Mouse (Mus musculus): ENCODE data around the gene AC124502.3. TPM values are rescaled to one million over a fixed set of nuclear protein-coding genes. Genes with fewer than 3 reads are reported as not detected.

Gene AC124502.3
- polyA plus RNA-seq, 1 experiment, result 2.2 TPM

DNA sequence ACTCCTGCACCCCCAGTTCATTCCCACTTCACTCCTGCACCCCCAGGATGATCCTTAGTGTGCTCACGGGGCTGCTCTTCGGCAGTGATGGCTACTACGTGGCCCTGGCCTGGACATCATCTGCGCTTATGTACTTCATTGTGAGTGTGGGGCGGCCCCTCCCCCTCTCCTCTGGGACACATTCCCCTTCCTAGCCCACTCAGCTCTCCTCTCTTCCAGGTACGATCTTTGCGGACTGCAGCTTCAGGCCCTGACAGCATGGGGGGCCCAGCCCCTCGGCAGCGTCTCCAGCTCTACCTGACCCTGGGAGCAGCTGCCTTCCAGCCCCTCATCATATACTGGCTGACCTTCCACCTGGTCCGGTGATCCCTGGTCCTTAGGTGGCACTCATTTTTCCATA, 53.4 kb downstream of the AC124502.3 start:
- TF ChIP-seq CTCF (IDR thresholded peaks at IDR 0.05; ENCODE audit: low read depth, low read length) (no peak), POLR2A (IDR thresholded peaks at IDR 0.05; ENCODE audit: borderline replicate concordance, low read depth, low read length) (no peak)
- Histone ChIP-seq H3K4me1 (ENCODE audit: control insufficient read depth, insufficient read depth, low read length) (peaks cover 16% of the 10 kb centered on the region), H3K27ac (ENCODE audit: insufficient read depth, low read depth, low read length) (no peak overlapping the region), H3K4me3 (ENCODE audit: insufficient read depth, low read length) (no peak overlapping the region)

- Histone ChIP-seq H3K27ac (ENCODE audit: insufficient read depth, low read depth, low read length) (no peak overlapping the region), H3K4me1 (ENCODE audit: control insufficient read depth, insufficient read depth, low read length) (peaks cover 10% of the 10 kb centered on the region), H3K4me3 (ENCODE audit: insufficient read depth, low read length) (no peak overlapping the region)
- no peak for TF ChIP-seq POLR2A (IDR thresholded peaks at IDR 0.05; ENCODE audit: borderline replicate concordance, low read depth, low read length)
- no peak for TF ChIP-seq CTCF (IDR thresholded peaks at IDR 0.05; ENCODE audit: low read depth, low read length)
Measured at GRCm38 (mm10) chr19:5093481-5094242, 55.0 kb downstream of the AC124502.3 start.

DNA sequence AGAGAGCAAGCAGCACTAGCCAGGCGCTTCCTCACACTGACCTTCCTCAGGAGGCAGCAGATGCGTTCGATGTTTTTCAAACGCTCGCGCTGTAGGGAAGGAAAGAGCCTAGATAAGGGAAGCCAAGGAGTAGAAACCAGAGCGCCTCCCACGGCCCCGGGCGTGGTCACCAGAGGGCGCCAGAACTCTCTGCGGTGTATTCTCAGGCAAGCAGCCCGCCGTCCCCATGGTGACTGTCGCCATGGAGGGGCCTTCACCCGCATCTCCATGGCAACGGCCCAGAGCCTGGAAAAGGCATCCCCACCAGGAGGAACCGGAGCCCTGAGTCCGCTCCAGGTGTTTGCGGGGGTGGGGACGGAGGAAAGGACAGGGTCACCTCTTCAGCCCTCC, 55.5 kb downstream of the AC124502.3 start:
- H3K4me3 ChIP-seq (ENCODE audit: insufficient read depth, low read length), result no peak overlapping the region
- H3K4me1 ChIP-seq (ENCODE audit: control insufficient read depth, insufficient read depth, low read length), result peaks cover 8% of the 10 kb centered on the region
- H3K27ac ChIP-seq (ENCODE audit: insufficient read depth, low read depth, low read length), result no peak overlapping the region
- TF ChIP-seq CTCF (IDR thresholded peaks at IDR 0.05; ENCODE audit: low read depth, low read length), result peak; percentile 55; the same call in 1 of the 2 replicates
- TF ChIP-seq POLR2A (IDR thresholded peaks at IDR 0.05; ENCODE audit: borderline replicate concordance, low read depth, low read length), result no peak

DNA sequence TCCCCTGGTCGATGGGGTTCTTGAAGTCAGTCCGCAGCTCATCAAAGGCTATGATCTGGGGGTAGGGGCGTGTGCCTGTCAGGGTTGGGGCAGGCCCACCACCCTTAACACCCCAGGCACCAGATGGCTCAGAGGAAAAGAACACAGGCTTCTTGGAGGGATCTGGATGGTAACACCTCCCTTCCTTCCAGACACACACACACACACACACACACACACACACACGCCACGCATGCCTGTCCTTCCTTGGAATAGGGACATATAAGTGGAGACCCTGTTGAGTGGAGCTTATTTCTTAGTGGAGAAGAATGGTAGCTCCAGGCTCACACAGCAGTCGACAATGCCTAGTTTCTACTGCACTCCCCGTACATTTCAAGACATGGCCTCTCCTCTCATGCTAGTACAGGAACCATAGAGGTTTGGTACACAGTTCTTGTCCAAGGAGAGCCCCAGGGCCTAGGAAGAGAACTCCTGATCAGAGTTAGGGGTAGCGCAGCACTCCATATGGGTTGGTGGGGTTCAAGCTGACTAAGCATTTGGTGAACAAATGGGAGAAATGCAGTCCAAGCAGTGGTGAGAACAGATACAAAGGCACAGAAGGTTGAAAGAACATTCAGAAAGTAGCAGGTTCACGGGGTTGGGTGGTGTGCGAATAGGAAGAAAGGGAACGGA, 56.2 kb downstream of the AC124502.3 start:
- H3K4me1 ChIP-seq (ENCODE audit: control insufficient read depth, insufficient read depth, low read length), result peaks cover 6% of the 10 kb centered on the region
- TF ChIP-seq POLR2A (IDR thresholded peaks at IDR 0.05; ENCODE audit: borderline replicate concordance, low read depth, low read length) (no peak), CTCF (IDR thresholded peaks at IDR 0.05; ENCODE audit: low read depth, low read length) (no peak)

GRCm38 (mm10) chr19:5095887-5096474, 57.3 kb downstream of the AC124502.3 start:
- no peak overlapping the region for H3K4me3 ChIP-seq (ENCODE audit: insufficient read depth, low read length)
- TF ChIP-seq CTCF (IDR thresholded peaks at IDR 0.05; ENCODE audit: low read depth, low read length) (no peak), POLR2A (IDR thresholded peaks at IDR 0.05; ENCODE audit: borderline replicate concordance, low read depth, low read length) (no peak)
- peaks cover 6% of the 10 kb centered on the region for H3K4me1 ChIP-seq (ENCODE audit: control insufficient read depth, insufficient read depth, low read length)
- H3K27ac ChIP-seq (ENCODE audit: insufficient read depth, low read depth, low read length), result no peak overlapping the region

More for the DNA sequence above, 56.2 kb downstream of the AC124502.3 start:
- H3K4me3 ChIP-seq (ENCODE audit: insufficient read depth, low read length), result no peak overlapping the region
- no peak overlapping the region for H3K27ac ChIP-seq (ENCODE audit: insufficient read depth, low read depth, low read length)

- TF ChIP-seq POLR2A (IDR thresholded peaks at IDR 0.05; ENCODE audit: borderline replicate concordance, low read depth, low read length), result no peak
- TF ChIP-seq CTCF (IDR thresholded peaks at IDR 0.05; ENCODE audit: low read depth, low read length), result no peak
- Histone ChIP-seq H3K4me3 (ENCODE audit: insufficient read depth, low read length) (no peak overlapping the region), H3K27ac (ENCODE audit: insufficient read depth, low read depth, low read length) (no peak overlapping the region), H3K4me1 (ENCODE audit: control insufficient read depth, insufficient read depth, low read length) (peaks cover 14% of the 10 kb centered on the region)
Measured at GRCm38 (mm10) chr19:5097521-5098362, 59.1 kb downstream of the AC124502.3 start.

- no peak for TF ChIP-seq CTCF (IDR thresholded peaks at IDR 0.05; ENCODE audit: low read depth, low read length)
- TF ChIP-seq POLR2A (IDR thresholded peaks at IDR 0.05; ENCODE audit: borderline replicate concordance, low read depth, low read length), result no peak
- no peak within 1 kb of the TSS for H3K27ac ChIP-seq (ENCODE audit: insufficient read depth, low read depth, low read length)
- H3K4me1 ChIP-seq (ENCODE audit: control insufficient read depth, insufficient read depth, low read length), result peaks cover 17% of the 10 kb centered on the region
- no peak within 1 kb of the TSS for H3K4me3 ChIP-seq (ENCODE audit: insufficient read depth, low read length)
Measured at GRCm38 (mm10) chr19:5098363-5099143, 59.9 kb downstream of the AC124502.3 start, which contains the start of gene Cnih2. Gene Cnih2, minus strand, starts transcription at chr19:5098521.

Other genes starting within 250 kb of the AC124502.3 start
- gene Rbm4, start 245.0 kb upstream of the AC124502.3 start, polyA plus RNA-seq (2012; ENCODE audit: insufficient read depth, insufficient read length, missing spikeins), result 18.5 and 18.6 TPM in 2 replicates
- 9.0 and 22.6 TPM in 2 replicates for gene Gm21992, start 227.3 kb upstream of the AC124502.3 start, polyA plus RNA-seq (2012; ENCODE audit: insufficient read depth, insufficient read length, missing spikeins)
- 21.0 and 22.9 TPM in 2 replicates for gene Rbm14, start 227.3 kb upstream of the AC124502.3 start, polyA plus RNA-seq (2012; ENCODE audit: insufficient read depth, insufficient read length, missing spikeins)
- 42.5 and 42.8 TPM in 2 replicates for gene Ccs, start 199.6 kb upstream of the AC124502.3 start, polyA plus RNA-seq (2012; ENCODE audit: insufficient read depth, insufficient read length, missing spikeins)
- gene Ccdc87, start 199.5 kb upstream of the AC124502.3 start, polyA plus RNA-seq (2012; ENCODE audit: insufficient read depth, insufficient read length, missing spikeins), result not detected in 2 replicates
- gene Ctsf, start 183.8 kb upstream of the AC124502.3 start, polyA plus RNA-seq (2012; ENCODE audit: insufficient read depth, insufficient read length, missing spikeins), result 23.6 and 29.5 TPM in 2 replicates
- 0.56 TPM in 1 of 2 replicates, not detected in the other for gene Actn3, start 161.0 kb upstream of the AC124502.3 start, polyA plus RNA-seq (2012; ENCODE audit: insufficient read depth, insufficient read length, missing spikeins)
- gene Zdhhc24, start 160.2 kb upstream of the AC124502.3 start, polyA plus RNA-seq (2012; ENCODE audit: insufficient read depth, insufficient read length, missing spikeins), result 12.0 and 14.2 TPM in 2 replicates
- gene Bbs1, start 132.3 kb upstream of the AC124502.3 start, polyA plus RNA-seq (2012; ENCODE audit: insufficient read depth, insufficient read length, missing spikeins), result 2.0 and 3.0 TPM in 2 replicates
- 39.7 and 62.7 TPM in 2 replicates for gene Dpp3, start 110.6 kb upstream of the AC124502.3 start, polyA plus RNA-seq (2012; ENCODE audit: insufficient read depth, insufficient read length, missing spikeins)
- 4.6 and 5.4 TPM in 2 replicates for gene Peli3, start 95.8 kb upstream of the AC124502.3 start, polyA plus RNA-seq (2012; ENCODE audit: insufficient read depth, insufficient read length, missing spikeins)
- gene Mrpl11, start 76.7 kb upstream of the AC124502.3 start, polyA plus RNA-seq (2012; ENCODE audit: insufficient read depth, insufficient read length, missing spikeins), result 45.6 and 53.2 TPM in 2 replicates
- gene Npas4, start 48.6 kb upstream of the AC124502.3 start, polyA plus RNA-seq (2012; ENCODE audit: insufficient read depth, insufficient read length, missing spikeins), result 1.3 and 1.6 TPM in 2 replicates
- gene Slc29a2, start 15.0 kb upstream of the AC124502.3 start, polyA plus RNA-seq (2012; ENCODE audit: insufficient read depth, insufficient read length, missing spikeins), result 0.91 and 1.2 TPM in 2 replicates
- gene B4gat1, start 65 bp upstream of the AC124502.3 start, polyA plus RNA-seq (2012; ENCODE audit: insufficient read depth, insufficient read length, missing spikeins), result 23.3 and 30.4 TPM in 2 replicates
- gene Brms1, start 2.5 kb downstream of the AC124502.3 start, polyA plus RNA-seq (2012; ENCODE audit: insufficient read depth, insufficient read length, missing spikeins), result 58.2 and 63.1 TPM in 2 replicates
- gene Rin1, start 11.6 kb downstream of the AC124502.3 start, polyA plus RNA-seq (2012; ENCODE audit: insufficient read depth, insufficient read length, missing spikeins), result 1.0 and 1.7 TPM in 2 replicates
- gene Cd248, start 29.2 kb downstream of the AC124502.3 start, polyA plus RNA-seq (2012; ENCODE audit: insufficient read depth, insufficient read length, missing spikeins), result 0.31 and 0.35 TPM in 2 replicates
- not detected in 2 replicates for gene Tmem151a, start 46.6 kb downstream of the AC124502.3 start, polyA plus RNA-seq (2012; ENCODE audit: insufficient read depth, insufficient read length, missing spikeins)
- gene Yif1a, start 49.6 kb downstream of the AC124502.3 start, polyA plus RNA-seq (2012; ENCODE audit: insufficient read depth, insufficient read length, missing spikeins), result 33.2 and 34.1 TPM in 2 replicates
- not detected in 2 replicates for gene Cnih2, start 59.6 kb downstream of the AC124502.3 start, polyA plus RNA-seq (2012; ENCODE audit: insufficient read depth, insufficient read length, missing spikeins)
- 120 and 142 TPM in 2 replicates for gene Rab1b, start 68.2 kb downstream of the AC124502.3 start, polyA plus RNA-seq (2012; ENCODE audit: insufficient read depth, insufficient read length, missing spikeins)
- 13.8 and 14.8 TPM in 2 replicates for gene Klc2, start 79.7 kb downstream of the AC124502.3 start, polyA plus RNA-seq (2012; ENCODE audit: insufficient read depth, insufficient read length, missing spikeins)
- gene Pacs1, start 234.2 kb downstream of the AC124502.3 start, polyA plus RNA-seq (2012; ENCODE audit: insufficient read depth, insufficient read length, missing spikeins), result 25.2 and 32.7 TPM in 2 replicates